Mouse (Mus musculus): ENCODE data around the gene Sufu. TPM values are rescaled to one million over a fixed set of nuclear protein-coding genes. Genes with fewer than 3 reads are reported as not detected.

Sufu gene
- polyA plus RNA-seq, 1 experiment from 2014 or later, result 30.3 TPM

Other genes starting within 250 kb of the Sufu start
- gene Pitx3, start 248.6 kb upstream of the Sufu start, polyA plus RNA-seq (2014; fragmentation: Nextera tagmentation; extraction: Ambion mirVana), result not detected in 2 replicates
- 41.6 and 42.7 TPM in 2 replicates for gene Gbf1, start 244.4 kb upstream of the Sufu start, polyA plus RNA-seq (2014; fragmentation: Nextera tagmentation; extraction: Ambion mirVana)
- gene Nfkb2, start 92.6 kb upstream of the Sufu start, polyA plus RNA-seq (2014; fragmentation: Nextera tagmentation; extraction: Ambion mirVana), result 7.9 and 9.2 TPM in 2 replicates
- gene Psd, start 69.7 kb upstream of the Sufu start, polyA plus RNA-seq (2014; fragmentation: Nextera tagmentation; extraction: Ambion mirVana), result 36.4 and 43.9 TPM in 2 replicates
- gene Fbxl15, start 68.7 kb upstream of the Sufu start, polyA plus RNA-seq (2014; fragmentation: Nextera tagmentation; extraction: Ambion mirVana), result 17.5 and 17.7 TPM in 2 replicates
- gene Cuedc2, start 58.2 kb upstream of the Sufu start, polyA plus RNA-seq (2014; fragmentation: Nextera tagmentation; extraction: Ambion mirVana), result 154 and 176 TPM in 2 replicates
- gene Mfsd13a, start 55.8 kb upstream of the Sufu start, polyA plus RNA-seq (2014; fragmentation: Nextera tagmentation; extraction: Ambion mirVana), result 12.3 and 12.7 TPM in 2 replicates
- gene 2310034G01Rik, start 46.6 kb upstream of the Sufu start, polyA plus RNA-seq (2014; fragmentation: Nextera tagmentation; extraction: Ambion mirVana), result 1.7 and 2.0 TPM in 2 replicates
- 127 and 142 TPM in 2 replicates for gene Actr1a, start 1.1 kb upstream of the Sufu start, polyA plus RNA-seq (2014; fragmentation: Nextera tagmentation; extraction: Ambion mirVana)
- gene Trim8, start 104.8 kb downstream of the Sufu start, polyA plus RNA-seq (2014; fragmentation: Nextera tagmentation; extraction: Ambion mirVana), result 20.1 and 21.1 TPM in 2 replicates
- gene Arl3, start 176.3 kb downstream of the Sufu start, polyA plus RNA-seq (2014; fragmentation: Nextera tagmentation; extraction: Ambion mirVana), result 64.3 and 73.9 TPM in 2 replicates
- 18.2 and 19.2 TPM in 2 replicates for gene Sfxn2, start 176.5 kb downstream of the Sufu start, polyA plus RNA-seq (2014; fragmentation: Nextera tagmentation; extraction: Ambion mirVana)
- 39.6 and 40.2 TPM in 2 replicates for gene Wbp1l, start 202.2 kb downstream of the Sufu start, polyA plus RNA-seq (2014; fragmentation: Nextera tagmentation; extraction: Ambion mirVana)